Mouse (Mus musculus): Measurements from ENCODE around the gene Gm43518.

Gene Gm43518

GRCm38 (mm10) chr5:123933957-123934591, 6.9 kb downstream of the Gm43518 start:
- DNase-seq: no peak

- DNase-seq: no peak
Measured at GRCm38 (mm10) chr5:123935931-123936330, 8.7 kb downstream of the Gm43518 start.

GRCm38 (mm10) chr5:123938479-123938878, 11.3 kb downstream of the Gm43518 start:
- no peak for DNase-seq

GRCm38 (mm10) chr5:123946546-123946945, 19.3 kb downstream of the Gm43518 start:
- DNase-seq: no peak

GRCm38 (mm10) chr5:123947041-123947761, 20.0 kb downstream of the Gm43518 start:
- DNase-seq: peak; percentile 84

- no peak for DNase-seq
Measured at GRCm38 (mm10) chr5:123952365-123953045, 25.3 kb downstream of the Gm43518 start.

- DNase-seq: no peak
Measured at GRCm38 (mm10) chr5:123957213-123957612, 30.0 kb downstream of the Gm43518 start.

GRCm38 (mm10) chr5:123959018-123959417, 31.8 kb downstream of the Gm43518 start:
- no peak for DNase-seq

- DNase-seq: peak; percentile 48
Measured at GRCm38 (mm10) chr5:123960129-123960528, 32.9 kb downstream of the Gm43518 start.

- no peak for DNase-seq
Measured at GRCm38 (mm10) chr5:123961046-123961445, 33.8 kb downstream of the Gm43518 start.

GRCm38 (mm10) chr5:123964208-123964607, 37.0 kb downstream of the Gm43518 start:
- no peak for DNase-seq

GRCm38 (mm10) chr5:123966759-123967158, 39.5 kb downstream of the Gm43518 start:
- no peak for DNase-seq

- DNase-seq: no peak
Measured at GRCm38 (mm10) chr5:123968468-123968867, 41.2 kb downstream of the Gm43518 start.

- DNase-seq: no peak
Measured at GRCm38 (mm10) chr5:123969216-123969615, 42.0 kb downstream of the Gm43518 start.

GRCm38 (mm10) chr5:123970576-123970975, 43.4 kb downstream of the Gm43518 start:
- DNase-seq: no peak

GRCm38 (mm10) chr5:123972453-123972852, 45.2 kb downstream of the Gm43518 start:
- no peak for DNase-seq

GRCm38 (mm10) chr5:123973299-123974178, 46.3 kb downstream of the Gm43518 start, which contains the start of gene Hip1r:
TSS of gene Hip1r (plus strand) at chr5:123973628.
- peak; percentile 92 for DNase-seq

GRCm38 (mm10) chr5:123974179-123974485, 46.9 kb downstream of the Gm43518 start:
- peak; percentile 40 for DNase-seq

- DNase-seq: peak; percentile 79
Measured at GRCm38 (mm10) chr5:123974616-123975111, 47.4 kb downstream of the Gm43518 start.

- DNase-seq: peak; percentile 80
Measured at GRCm38 (mm10) chr5:123975668-123976180, 48.5 kb downstream of the Gm43518 start.

GRCm38 (mm10) chr5:123977231-123977630, 50.0 kb downstream of the Gm43518 start:
- peak; percentile 56 for DNase-seq

GRCm38 (mm10) chr5:123978131-123978530, 50.9 kb downstream of the Gm43518 start:
- DNase-seq: no peak
